Mouse (Mus musculus): Measurements from ENCODE around the gene Esyt3. TPM values are rescaled to one million over a fixed set of nuclear protein-coding genes. Genes with fewer than 3 reads are reported as not detected.

The Esyt3 gene
- polyA plus RNA-seq, 1 experiment: 4.9 TPM

- Histone ChIP-seq H3K27me3 (ENCODE audit: control insufficient read depth, insufficient read depth, low read length, poor library complexity, severe bottlenecking) (no peaks in the 10 kb centered on the region), H3K36me3 (ENCODE audit: control insufficient read depth, insufficient read depth, low read length, poor library complexity, severe bottlenecking) (peaks cover 8% of the 10 kb centered on the region), H3K9ac (ENCODE audit: low read depth, poor library complexity, severe bottlenecking) (no peak overlapping the region), H3K4me1 (ENCODE audit: control insufficient read depth, insufficient read depth, low read length) (no peaks in the 10 kb centered on the region), H3K27ac (ENCODE audit: insufficient read depth, low read length) (no peak overlapping the region), H3K4me3 (ENCODE audit: low read depth, low read length) (no peak overlapping the region), H3K9me3 (replicated peaks; ENCODE audit: control insufficient read depth, insufficient read depth, low read length, poor library complexity, severe bottlenecking) (peaks cover 19% of the 10 kb centered on the region; the same call in 1 of the 2 replicates)
- TF ChIP-seq CTCF (IDR thresholded peaks at IDR 0.05; ENCODE audit: low read depth, low read length) (no peak), POLR2A (IDR thresholded peaks at IDR 0.05; ENCODE audit: insufficient read depth, low read length) (no peak), EP300 (IDR thresholded peaks at IDR 0.05; ENCODE audit: insufficient read depth, low read depth, low read length) (no peak)
Observed at GRCm38 (mm10) chr9:99393146-99393545, 34.8 kb upstream of the Esyt3 start.

- Histone ChIP-seq H3K4me3 (ENCODE audit: low read depth, low read length) (no peak overlapping the region), H3K4me1 (ENCODE audit: control insufficient read depth, insufficient read depth, low read length) (no peaks in the 10 kb centered on the region), H3K27me3 (ENCODE audit: control insufficient read depth, insufficient read depth, low read length, poor library complexity, severe bottlenecking) (no peaks in the 10 kb centered on the region), H3K9ac (ENCODE audit: low read depth, poor library complexity, severe bottlenecking) (no peak overlapping the region), H3K36me3 (ENCODE audit: control insufficient read depth, insufficient read depth, low read length, poor library complexity, severe bottlenecking) (peaks cover 8% of the 10 kb centered on the region), H3K9me3 (replicated peaks; ENCODE audit: control insufficient read depth, insufficient read depth, low read length, poor library complexity, severe bottlenecking) (peaks cover 19% of the 10 kb centered on the region; the same call in 1 of the 2 replicates), H3K27ac (ENCODE audit: insufficient read depth, low read length) (no peak overlapping the region)
- TF ChIP-seq POLR2A (IDR thresholded peaks at IDR 0.05; ENCODE audit: insufficient read depth, low read length): no peak
- TF ChIP-seq CTCF (IDR thresholded peaks at IDR 0.05; ENCODE audit: low read depth, low read length): no peak
- TF ChIP-seq EP300 (IDR thresholded peaks at IDR 0.05; ENCODE audit: insufficient read depth, low read depth, low read length): no peak
Observed at GRCm38 (mm10) chr9:99391557-99391956, 33.2 kb upstream of the Esyt3 start.

- no peak overlapping the region for H3K27ac ChIP-seq (ENCODE audit: insufficient read depth, low read length)
- H3K4me1 ChIP-seq (ENCODE audit: control insufficient read depth, insufficient read depth, low read length): no peaks in the 10 kb centered on the region
- H3K9ac ChIP-seq (ENCODE audit: low read depth, poor library complexity, severe bottlenecking): no peak overlapping the region
- peaks cover 19% of the 10 kb centered on the region; the same call in 1 of the 2 replicates for H3K9me3 ChIP-seq (replicated peaks; ENCODE audit: control insufficient read depth, insufficient read depth, low read length, poor library complexity, severe bottlenecking)
- no peak overlapping the region for H3K4me3 ChIP-seq (ENCODE audit: low read depth, low read length)
- no peaks in the 10 kb centered on the region for H3K27me3 ChIP-seq (ENCODE audit: control insufficient read depth, insufficient read depth, low read length, poor library complexity, severe bottlenecking)
- H3K36me3 ChIP-seq (ENCODE audit: control insufficient read depth, insufficient read depth, low read length, poor library complexity, severe bottlenecking): peaks cover 8% of the 10 kb centered on the region
- TF ChIP-seq CTCF (IDR thresholded peaks at IDR 0.05; ENCODE audit: low read depth, low read length) (no peak), POLR2A (IDR thresholded peaks at IDR 0.05; ENCODE audit: insufficient read depth, low read length) (no peak), EP300 (IDR thresholded peaks at IDR 0.05; ENCODE audit: insufficient read depth, low read depth, low read length) (no peak)
Observed at GRCm38 (mm10) chr9:99390716-99391115, 32.4 kb upstream of the Esyt3 start.

- Histone ChIP-seq H3K4me3 (ENCODE audit: low read depth, low read length) (no peak overlapping the region), H3K36me3 (ENCODE audit: control insufficient read depth, insufficient read depth, low read length, poor library complexity, severe bottlenecking) (peaks cover 8% of the 10 kb centered on the region), H3K9me3 (replicated peaks; ENCODE audit: control insufficient read depth, insufficient read depth, low read length, poor library complexity, severe bottlenecking) (peaks cover 19% of the 10 kb centered on the region; the same call in 1 of the 2 replicates), H3K9ac (ENCODE audit: low read depth, poor library complexity, severe bottlenecking) (no peak overlapping the region), H3K27ac (ENCODE audit: insufficient read depth, low read length) (no peak overlapping the region), H3K4me1 (ENCODE audit: control insufficient read depth, insufficient read depth, low read length) (no peaks in the 10 kb centered on the region), H3K27me3 (ENCODE audit: control insufficient read depth, insufficient read depth, low read length, poor library complexity, severe bottlenecking) (no peaks in the 10 kb centered on the region)
- TF ChIP-seq CTCF (IDR thresholded peaks at IDR 0.05; ENCODE audit: low read depth, low read length) (no peak), EP300 (IDR thresholded peaks at IDR 0.05; ENCODE audit: insufficient read depth, low read depth, low read length) (no peak), POLR2A (IDR thresholded peaks at IDR 0.05; ENCODE audit: insufficient read depth, low read length) (no peak)
Observed at GRCm38 (mm10) chr9:99390201-99390600, 31.8 kb upstream of the Esyt3 start.

- no peaks in the 10 kb centered on the region for H3K4me1 ChIP-seq (ENCODE audit: control insufficient read depth, insufficient read depth, low read length)
- H3K27me3 ChIP-seq (ENCODE audit: control insufficient read depth, insufficient read depth, low read length, poor library complexity, severe bottlenecking): no peaks in the 10 kb centered on the region
- no peak overlapping the region for H3K4me3 ChIP-seq (ENCODE audit: low read depth, low read length)
- no peak for TF ChIP-seq EP300 (IDR thresholded peaks at IDR 0.05; ENCODE audit: insufficient read depth, low read depth, low read length)
- no peak for TF ChIP-seq CTCF (IDR thresholded peaks at IDR 0.05; ENCODE audit: low read depth, low read length)
- TF ChIP-seq POLR2A (IDR thresholded peaks at IDR 0.05; ENCODE audit: insufficient read depth, low read length): no peak
- peaks cover 8% of the 10 kb centered on the region for H3K36me3 ChIP-seq (ENCODE audit: control insufficient read depth, insufficient read depth, low read length, poor library complexity, severe bottlenecking)
- H3K9me3 ChIP-seq (replicated peaks; ENCODE audit: control insufficient read depth, insufficient read depth, low read length, poor library complexity, severe bottlenecking): peaks cover 19% of the 10 kb centered on the region; the same call in 1 of the 2 replicates
- H3K9ac ChIP-seq (ENCODE audit: low read depth, poor library complexity, severe bottlenecking): no peak overlapping the region
- no peak overlapping the region for H3K27ac ChIP-seq (ENCODE audit: insufficient read depth, low read length)
Observed at GRCm38 (mm10) chr9:99389506-99389905, 31.1 kb upstream of the Esyt3 start.

GRCm38 (mm10) chr9:99388856-99389255, 30.5 kb upstream of the Esyt3 start:
- no peak for TF ChIP-seq POLR2A (IDR thresholded peaks at IDR 0.05; ENCODE audit: insufficient read depth, low read length)
- no peak for TF ChIP-seq EP300 (IDR thresholded peaks at IDR 0.05; ENCODE audit: insufficient read depth, low read depth, low read length)
- no peak for TF ChIP-seq CTCF (IDR thresholded peaks at IDR 0.05; ENCODE audit: low read depth, low read length)
- Histone ChIP-seq H3K4me3 (ENCODE audit: low read depth, low read length) (no peak overlapping the region), H3K27ac (ENCODE audit: insufficient read depth, low read length) (no peak overlapping the region), H3K9ac (ENCODE audit: low read depth, poor library complexity, severe bottlenecking) (no peak overlapping the region), H3K4me1 (ENCODE audit: control insufficient read depth, insufficient read depth, low read length) (no peaks in the 10 kb centered on the region), H3K27me3 (ENCODE audit: control insufficient read depth, insufficient read depth, low read length, poor library complexity, severe bottlenecking) (no peaks in the 10 kb centered on the region), H3K36me3 (ENCODE audit: control insufficient read depth, insufficient read depth, low read length, poor library complexity, severe bottlenecking) (peaks cover 8% of the 10 kb centered on the region), H3K9me3 (replicated peaks; ENCODE audit: control insufficient read depth, insufficient read depth, low read length, poor library complexity, severe bottlenecking) (peaks cover 19% of the 10 kb centered on the region; the same call in 1 of the 2 replicates)
